Mouse (Mus musculus): ENCODE data around the gene Luc7l2.

The Luc7l2 gene

DNA sequence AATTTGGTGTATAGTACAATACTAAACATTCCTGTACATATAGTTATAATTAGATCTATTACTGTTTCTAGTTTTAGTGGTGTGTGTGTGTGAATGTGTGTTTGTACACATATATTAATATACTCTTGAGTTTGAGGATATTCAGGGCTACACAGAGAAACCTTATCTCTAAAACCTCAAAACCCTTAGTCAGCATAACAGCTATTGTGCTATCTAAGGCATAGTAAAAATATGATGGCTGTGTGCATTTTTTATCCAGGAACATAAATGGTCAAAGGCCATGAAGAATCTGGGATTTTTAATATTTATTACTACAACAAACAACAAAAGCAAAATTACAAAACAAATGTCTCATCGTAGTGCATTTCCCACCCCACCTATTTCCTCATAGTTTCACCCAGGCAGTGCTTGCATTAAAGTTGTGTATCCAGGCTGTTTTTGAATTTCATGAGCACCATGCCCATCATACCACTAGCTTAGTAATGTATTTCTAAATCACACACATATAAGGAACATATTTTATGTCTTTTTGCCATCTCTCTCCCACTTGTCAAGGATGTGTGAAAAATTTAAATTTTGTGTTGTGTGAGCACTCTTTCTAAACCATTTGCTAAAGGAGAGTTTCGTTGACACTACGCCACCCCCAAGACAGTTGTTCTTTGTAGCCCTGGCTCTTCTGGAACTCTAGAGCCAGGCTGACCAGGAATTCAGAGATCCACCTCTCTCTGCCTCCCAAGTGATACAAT is 29.2 kb downstream of the Luc7l2 start:
- no peak for DNase-seq

DNA sequence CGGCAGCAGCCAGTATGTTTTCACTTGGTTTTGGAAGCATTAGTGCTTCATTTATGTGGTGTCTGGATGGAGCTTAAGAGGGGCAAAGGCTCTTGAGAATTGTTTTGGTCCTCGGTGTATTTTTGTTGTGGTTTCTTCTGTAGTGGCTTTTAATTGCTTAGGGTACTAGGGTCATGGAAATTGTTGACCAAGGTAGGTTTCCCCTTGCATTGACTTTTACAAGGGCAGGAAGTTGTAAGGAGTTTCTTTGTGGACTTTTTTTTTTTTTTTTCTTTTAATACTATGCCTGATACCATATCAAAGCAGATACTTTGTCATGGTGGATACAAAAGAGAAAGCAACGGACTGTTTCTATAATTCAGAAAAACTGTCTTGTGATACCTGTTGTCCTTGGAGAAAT is 30.6 kb downstream of the Luc7l2 start:
- DNase-seq, result no peak

DNA sequence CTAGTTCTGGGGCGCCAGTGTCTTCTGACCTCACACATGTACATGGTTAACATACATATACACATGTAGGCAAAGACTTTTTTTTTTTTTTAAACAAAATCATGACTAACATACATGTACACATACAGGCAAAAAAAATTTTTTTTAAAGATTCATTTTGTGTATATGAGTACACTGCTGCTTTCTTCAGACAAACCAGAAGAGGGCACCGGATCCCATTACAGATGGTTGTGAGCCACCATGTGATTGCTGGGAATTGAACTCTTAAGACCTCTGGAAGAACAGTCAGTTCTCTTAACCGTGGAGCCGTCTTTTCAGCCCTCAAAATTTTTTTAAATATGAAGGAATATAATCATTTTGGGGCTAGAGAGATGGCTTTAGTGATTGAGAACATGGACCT is 46.3 kb downstream of the Luc7l2 start:
- DNase-seq, result no peak

DNA sequence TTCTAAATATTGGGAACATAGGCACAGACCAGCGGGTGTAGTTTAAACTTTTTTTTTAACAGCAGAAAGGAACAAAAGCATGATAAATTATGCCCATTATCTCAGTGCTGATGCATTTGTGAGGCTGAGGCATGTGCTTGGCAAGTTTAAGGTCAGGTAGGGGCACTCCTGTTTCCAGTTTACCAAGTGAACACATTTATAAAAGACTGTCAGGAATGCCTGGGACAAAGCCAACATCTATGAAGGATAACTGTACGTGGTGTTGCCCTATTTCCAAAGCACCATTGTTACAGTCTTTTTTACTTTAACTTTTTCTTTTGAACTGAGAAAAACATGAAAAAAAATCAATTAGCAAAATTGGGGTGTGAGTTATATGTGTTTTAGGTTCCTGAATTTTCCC is 58.8 kb downstream of the Luc7l2 start:
- no peak for DNase-seq

DNA sequence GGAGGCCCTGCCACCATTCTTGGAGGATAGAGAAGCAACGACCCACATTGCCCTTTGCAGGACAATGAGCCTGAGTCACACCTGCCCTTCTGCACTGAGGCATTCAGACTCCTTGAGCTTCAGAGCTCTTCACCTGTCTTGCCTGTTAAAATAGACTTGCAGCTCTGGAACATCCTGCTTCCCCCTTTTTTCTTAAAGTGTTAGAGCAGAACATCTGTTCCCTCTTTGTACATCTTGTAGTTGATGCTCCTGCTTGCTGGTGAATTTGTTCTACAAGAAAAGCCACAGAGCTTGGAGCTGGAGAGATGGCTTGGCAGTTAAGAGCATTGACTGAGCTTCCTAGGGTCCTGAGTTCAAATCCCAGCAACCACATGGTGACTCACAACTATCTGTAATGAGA is 71.3 kb downstream of the Luc7l2 start:
- DNase-seq, result no peak

DNA sequence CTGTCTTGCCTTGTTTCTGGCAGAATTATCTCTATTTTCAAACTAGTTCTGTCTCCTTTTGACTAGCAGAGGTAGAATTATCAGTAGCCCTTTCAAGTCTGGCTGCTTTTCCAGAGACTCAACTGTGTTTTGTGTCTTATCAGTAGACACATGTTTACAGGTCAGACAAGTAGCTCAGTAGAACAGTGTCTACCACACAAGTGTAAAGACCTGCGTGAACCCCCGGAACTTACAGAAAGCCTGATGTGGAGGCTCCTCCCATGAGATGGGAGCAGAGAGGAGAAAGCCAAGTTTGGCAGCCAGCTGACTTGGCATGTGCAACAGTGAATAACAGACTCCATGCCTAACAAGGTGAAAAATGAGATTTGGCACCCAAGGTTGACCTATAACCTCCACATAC is 72.3 kb downstream of the Luc7l2 start:
- no peak for DNase-seq

DNA sequence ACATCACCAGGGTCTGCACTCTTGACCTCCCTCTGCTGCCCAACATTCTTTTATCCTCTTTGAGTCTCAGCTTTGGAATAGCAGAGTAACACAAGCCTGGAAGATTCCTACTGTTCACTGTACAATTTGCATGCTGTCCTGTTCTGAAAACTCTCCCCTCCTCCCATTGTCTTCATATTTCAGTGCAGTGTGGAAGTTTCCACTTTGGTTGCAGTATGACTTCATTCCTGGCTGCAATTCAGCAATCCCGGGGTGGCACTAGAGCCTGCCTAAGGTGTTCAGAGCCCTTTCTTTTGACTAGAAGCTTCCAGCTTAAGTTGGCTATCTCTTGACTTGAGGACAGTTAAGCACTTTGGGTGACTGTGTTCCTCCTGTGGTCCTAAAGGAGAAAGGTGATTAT is 73.3 kb downstream of the Luc7l2 start:
- DNase-seq, result no peak

DNA sequence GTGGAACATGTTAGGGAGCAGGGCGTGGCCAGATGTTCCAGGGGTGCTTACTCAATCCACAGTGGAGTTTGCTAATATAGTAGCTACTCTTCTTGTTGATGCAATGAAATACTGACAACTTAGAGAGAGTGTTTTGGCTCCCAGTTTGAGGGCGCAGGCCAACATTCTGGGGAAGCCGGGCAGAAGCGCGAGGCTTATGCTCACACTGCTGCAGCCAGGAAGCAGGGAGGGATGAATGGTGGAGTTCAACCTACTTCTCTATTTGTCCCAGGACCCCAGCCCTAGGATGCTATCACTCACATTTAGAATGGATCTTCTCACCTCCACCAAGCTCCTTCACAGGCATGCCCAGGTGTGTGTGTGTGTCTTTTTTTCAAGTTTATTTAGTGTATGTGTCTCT is 75.0 kb downstream of the Luc7l2 start:
- no peak for DNase-seq

DNA sequence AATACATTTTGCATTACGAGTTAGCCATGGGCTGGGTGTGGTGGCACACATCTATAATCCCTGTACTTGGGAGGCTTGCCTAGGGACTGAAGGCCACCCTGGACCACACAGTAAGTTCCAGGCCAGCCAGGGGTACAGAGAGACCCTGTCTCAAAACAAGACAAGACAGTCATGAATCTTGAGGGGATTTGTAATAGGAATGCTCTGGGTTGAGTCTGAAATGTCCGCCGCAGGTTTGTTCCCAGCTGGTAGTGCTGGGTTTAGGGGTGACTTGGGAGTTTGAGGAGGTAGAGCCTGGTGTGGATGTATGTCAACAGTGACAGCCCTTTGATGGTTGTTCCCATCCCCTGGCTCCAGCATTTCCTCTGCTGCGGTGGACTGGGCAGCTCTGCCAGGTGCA is 75.9 kb downstream of the Luc7l2 start:
- no peak for DNase-seq

DNA sequence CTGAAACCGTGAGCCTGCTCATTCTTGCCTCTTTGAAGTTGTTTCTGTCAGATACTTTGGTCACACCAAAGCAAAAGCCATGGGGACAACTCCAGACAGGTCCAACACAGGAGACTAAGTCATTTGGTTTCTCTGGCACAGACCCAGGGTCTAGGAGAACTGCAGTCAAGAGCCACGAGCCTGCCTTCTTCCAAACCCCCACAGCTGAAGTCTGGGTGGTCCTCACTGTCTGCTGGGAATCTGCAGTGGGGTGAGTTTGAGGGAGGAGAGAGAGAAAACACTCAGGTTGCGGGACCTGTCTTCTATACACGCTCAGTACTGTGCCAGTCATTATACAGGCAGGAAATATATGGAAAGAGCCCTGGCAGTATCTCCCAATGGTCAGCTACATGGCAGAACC is 76.4 kb downstream of the Luc7l2 start:
- no peak for DNase-seq

DNA sequence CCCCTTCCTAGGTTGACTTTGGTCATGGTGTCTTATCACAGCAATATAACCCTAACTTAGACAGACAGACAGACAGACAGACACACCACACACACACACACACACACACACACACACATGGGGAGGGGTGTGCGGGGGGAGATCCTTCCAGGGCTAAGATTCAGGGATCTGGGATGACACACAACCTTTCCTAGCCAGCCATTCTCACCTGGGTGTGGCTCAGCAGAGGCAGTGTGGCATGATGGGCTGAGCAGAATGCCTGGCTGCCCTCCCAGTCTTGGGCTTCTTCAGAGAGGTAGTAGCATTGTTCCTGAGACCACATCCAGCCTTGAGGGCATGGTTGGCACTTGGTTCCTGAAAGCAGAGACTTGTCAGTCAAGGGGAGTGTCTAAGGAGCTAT is 78.4 kb downstream of the Luc7l2 start:
- DNase-seq, result no peak

DNA sequence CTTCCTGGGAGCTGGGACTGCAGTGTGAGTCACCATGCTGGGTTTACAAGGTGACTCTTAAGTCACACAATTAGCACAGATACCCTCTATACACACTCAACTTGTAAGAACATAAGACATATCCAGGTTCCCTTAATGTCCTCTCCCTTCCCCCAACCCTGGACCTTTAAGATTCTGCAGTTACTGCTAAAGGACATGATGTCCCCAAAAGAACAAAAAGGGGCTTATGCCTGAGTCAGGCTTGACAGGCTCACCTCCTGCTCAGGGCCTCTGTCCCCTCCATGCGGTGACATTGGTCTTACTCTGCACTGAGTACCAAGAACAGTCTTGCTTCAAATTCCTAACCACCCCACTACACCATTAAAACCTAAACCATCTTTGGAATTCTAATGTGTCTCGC is 81.7 kb downstream of the Luc7l2 start:
- DNase-seq, result no peak

DNA sequence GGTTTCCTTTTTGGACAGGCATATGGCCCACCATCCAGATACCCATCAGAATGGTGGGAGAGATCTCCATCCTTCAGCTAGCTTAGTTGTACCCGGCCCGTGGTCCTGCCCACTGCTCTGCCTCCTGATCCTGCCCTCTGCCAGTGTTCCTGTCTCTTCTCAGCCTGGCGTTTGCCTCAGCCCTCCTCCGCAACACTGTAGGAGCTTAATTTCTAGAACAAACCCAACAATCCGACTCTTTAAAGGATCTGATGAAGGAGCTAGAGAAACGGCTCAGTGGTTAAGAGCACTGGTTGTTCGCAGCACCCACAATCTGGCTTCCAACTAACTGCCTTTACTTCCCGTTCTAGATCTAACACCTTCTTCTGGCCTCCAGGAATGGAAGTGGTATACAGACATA is 83.3 kb downstream of the Luc7l2 start:
- DNase-seq, result no peak

DNA sequence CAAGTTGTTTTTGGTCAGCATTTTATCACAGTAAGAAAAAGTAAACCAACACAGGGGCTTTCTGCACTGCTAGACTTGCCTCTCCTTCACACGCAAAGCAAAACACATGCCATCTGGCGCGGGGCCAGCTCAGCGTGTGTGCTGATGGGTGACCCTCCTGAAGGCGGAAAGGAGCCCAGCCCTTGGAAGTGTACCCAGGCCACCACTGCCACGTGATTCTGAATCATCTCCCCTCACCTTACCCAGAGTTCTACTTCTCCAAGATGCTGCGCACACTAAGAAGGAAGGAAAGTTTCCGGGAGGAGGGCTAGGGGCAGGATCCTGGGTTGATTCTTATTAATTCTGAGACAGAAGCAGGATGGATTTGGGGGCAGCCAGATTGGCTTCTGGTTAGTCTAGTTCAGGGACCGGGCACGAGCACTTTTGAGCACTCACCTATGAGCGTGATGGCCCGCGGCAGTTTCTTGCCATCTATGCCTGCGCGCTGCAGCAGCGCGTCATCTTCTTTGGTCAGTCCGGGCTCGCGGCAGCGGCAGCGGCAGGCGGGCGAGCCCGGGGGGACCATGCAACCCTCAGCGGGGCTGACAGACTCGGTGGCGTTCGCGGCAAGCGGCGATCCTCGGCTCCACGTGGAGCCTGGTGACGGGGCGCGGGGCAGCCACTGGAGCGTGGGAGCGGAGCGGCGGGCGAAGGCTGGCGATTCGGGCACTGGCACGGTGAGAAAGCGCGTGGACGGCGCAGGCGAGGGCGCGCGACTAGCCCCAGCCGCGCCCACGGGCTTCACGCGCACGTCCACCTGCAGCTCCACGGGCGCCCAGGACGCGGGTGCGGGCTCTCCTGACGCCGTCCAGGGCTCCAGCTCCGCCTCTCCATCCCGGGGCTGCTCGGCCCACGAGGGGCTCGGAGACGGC is 85.1 kb downstream of the Luc7l2 start:
- DNase-seq, result no peak

DNA sequence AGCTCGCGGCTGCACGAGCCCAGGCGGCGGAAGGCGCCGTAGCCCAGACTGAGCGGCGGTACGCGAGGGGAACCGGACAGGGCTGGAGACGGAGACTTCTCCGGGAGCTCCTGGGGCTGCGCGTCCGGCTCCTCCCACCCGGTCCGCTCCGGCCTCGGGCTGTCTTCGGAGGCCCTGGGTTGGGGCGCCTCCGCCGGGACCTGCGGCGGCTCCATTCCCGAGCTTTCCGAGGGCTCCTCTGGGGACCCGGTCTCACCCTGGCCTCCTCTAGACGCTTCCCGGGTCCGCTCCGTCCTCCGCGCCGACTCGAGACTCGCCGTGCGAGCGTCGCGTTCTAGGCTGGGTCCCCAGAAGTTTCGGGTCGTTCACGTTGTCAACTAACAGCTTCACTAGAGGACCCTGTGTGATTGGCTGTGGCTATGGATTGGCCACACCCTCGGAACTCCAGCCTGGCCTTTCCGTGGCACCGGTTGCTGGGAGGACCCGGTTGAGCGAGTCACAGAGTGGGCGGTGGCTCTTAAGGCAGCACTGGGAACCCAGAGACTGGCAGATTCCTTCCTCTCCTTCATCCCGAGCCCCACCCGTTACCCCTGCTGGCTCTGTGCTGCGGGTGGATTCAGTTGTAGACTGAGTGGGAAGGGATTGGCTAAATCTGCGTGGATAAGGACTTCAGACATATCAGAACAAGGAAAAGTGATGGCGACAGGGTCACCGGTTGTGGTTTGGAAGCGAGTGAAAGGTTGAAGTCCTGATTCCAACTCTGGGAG is 85.9 kb downstream of the Luc7l2 start, which contains the start of gene Klrg2:
Gene Klrg2, minus strand, starts transcription at position 391 of the 767 bp plus-strand sequence.
- DNase-seq, result no peak

DNA sequence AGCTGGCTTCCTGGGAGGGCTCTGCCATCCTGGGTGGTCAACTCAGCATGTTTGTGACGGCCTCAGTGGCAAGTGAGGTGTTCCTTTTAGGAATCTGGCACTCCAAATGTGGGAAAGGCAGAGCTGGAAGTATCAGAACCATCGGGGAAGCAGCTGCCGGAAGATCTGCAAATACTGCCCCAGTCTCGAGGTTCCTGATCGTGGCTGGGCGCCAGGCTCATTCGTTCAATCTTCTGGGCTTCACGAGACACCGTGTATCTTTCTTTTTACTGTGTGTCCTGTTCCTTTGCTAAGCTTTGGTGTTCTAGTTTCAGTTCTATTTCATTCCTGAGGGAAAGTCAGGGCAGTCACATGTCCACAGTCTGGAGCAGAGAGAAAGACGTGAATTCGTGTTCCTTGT is 89.3 kb downstream of the Luc7l2 start:
- no peak for DNase-seq

DNA sequence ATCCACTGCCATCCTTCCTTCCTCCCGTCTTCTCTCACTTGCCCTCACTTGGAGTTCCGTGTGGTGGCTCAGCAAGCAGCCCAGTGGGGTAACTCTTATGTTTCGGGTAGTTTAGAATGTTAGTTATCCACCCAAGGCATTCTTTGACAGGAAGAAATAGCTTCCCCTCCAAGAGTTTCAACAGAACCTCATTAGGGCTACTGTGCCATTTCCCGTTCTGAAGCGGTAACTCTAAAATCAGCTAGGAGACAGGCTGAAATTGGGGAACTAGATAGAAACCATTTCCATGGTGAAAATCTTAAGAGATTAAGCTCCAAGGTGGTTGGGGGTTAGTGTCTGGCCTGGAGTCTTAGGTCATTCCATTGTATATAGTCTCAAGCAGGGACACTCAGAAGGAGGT is 90.1 kb downstream of the Luc7l2 start:
- no peak for DNase-seq

DNA sequence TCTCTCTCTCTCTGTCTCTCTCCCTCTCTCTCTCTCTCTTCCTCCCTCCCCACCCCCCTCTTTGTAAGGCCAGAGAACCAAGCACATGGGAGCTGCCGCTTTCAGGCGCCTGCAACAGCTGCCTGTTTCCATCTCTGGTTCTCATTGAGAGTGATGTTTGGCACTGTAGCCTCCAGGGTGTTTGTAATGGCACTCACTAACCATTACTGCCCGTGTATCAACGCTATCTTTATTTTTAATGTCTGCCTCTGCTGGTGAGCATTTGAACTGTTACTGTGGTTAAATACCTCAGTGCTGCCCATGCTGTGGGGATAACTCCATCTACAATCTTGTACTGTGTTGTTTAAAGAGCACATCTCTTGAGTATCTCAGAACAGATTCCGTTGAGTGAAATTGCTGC is 90.5 kb downstream of the Luc7l2 start:
- no peak for DNase-seq

DNA sequence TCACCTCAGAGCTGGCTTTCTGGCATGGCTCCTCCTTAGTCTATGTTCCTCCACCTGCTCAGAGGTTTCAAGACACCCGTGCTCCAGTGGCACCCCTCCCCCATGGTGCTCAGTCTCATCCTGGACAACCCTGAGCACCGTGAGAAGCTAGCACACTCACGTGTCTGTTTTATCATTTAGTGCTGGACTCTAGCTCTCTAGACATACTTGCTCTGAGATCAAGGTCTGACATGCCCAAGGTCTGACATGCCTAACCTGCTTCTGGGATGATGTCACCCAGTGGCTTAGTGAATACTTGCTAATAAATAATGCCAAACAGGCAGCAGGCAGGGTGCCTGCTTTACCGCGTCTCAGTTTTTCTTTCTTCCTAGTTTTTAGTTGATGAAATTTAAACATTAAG is 91.5 kb downstream of the Luc7l2 start:
- DNase-seq, result no peak

DNA sequence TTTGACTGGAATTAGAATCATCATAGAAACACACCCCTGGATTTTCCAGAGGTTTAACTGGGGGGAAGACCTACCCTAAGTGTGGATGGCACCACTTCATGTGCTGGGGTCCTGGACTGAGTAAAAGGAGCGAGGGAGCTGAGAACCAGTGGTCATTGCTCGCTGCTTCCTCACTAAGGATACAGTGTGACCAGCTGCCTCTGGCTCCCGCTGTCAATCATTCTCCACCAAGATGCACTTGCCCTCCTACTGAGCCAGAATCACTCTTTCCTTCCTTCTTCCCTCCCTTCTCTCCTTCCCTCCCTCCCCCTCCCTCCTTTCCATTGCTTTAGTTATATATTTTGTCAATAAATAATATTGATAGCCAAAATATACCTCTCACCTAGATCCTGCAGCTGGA is 91.9 kb downstream of the Luc7l2 start:
- DNase-seq, result no peak

DNA sequence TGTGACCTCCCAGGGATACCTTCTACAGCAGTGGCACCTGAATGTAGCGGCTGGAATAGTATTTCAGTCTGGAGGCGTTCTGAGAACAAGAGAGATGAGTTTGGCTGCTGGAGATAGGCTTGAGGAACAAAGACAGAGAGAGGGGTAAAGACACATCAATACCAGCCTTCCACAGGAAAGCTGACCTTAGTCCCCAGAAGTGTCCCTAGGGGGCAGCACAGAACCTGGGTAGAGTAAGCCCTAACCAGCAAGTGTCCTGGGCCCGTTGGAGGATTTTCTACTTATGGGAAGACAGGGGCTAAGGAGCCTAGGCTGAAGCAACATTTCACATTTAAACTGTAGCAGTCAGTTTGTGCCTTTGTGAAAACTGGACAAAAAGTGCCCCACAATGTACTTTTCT is 98.4 kb downstream of the Luc7l2 start:
- DNase-seq, result no peak

DNA sequence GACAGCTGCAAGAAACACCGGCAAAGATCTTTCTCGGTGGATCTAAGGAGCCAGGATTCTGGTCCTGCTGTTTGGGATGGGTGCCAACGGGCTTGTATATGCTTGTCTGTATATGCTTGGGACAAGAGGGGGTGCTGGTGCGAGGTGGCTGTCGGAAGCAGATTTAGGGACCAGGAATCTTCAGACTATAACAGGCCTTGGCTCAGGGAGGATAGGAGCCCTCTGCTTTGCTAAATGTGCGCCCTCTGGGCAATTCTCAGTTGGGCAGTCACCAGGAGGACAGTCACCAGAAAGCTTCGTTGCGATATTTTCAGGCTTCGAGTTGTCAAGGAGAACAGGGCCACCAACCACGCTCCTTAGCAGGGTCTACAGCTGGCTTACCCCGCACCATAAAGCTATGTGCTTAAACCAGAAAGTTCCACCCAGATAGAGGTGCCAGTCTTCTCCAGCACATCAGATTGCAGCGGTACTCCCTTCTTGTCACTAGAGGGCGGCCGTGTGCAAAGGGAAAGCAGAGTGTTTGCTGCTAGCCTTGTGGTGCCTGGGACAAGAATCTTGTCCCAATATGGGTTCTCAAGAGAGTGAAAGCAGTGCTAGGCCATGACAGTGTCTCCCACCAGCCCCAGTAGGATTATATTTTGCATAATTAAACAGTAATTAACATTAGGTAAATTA is 99.3 kb downstream of the Luc7l2 start:
- peak; percentile 6 to 16 for DNase-seq
